Mouse (Mus musculus) spleen, adult 2 months (tissue): ENCODE data around the gene Wnt9b. TPM values are rescaled to one million over a fixed set of nuclear protein-coding genes. Genes with fewer than 3 reads are reported as not detected.

Experiments used
- DNase-seq, 2 experiments: peaks; one replicate each; pipeline versions ENCODE4 v3.0.0 to v3.0.0-alpha.2; 2012 to 2021; ENCODE audit warnings: low spot score in 2 of 2, low read depth in 1 of 2
- H3K27ac ChIP-seq: fragments of 200-500 bp; 2 replicates; pipeline ENCODE4 v1.5.1; 2012; ENCODE audit warnings: low read length, inconsistent platforms; ENCODE audit not compliant: insufficient read depth
- H3K27me3 ChIP-seq: fragments of 200-500 bp; 2 replicates; pipeline ENCODE4 v1.6.1; 2012; ENCODE audit warnings: mild to moderate bottlenecking, moderate library complexity, low read length, inconsistent platforms; ENCODE audit not compliant: control insufficient read depth, insufficient read depth
- H3K36me3 ChIP-seq: fragments of 200-500 bp; 2 replicates; pipeline ENCODE4 v1.6.1; 2012; ENCODE audit warnings: mild to moderate bottlenecking, low read length, inconsistent platforms; ENCODE audit not compliant: control insufficient read depth, insufficient read depth
- H3K4me1 ChIP-seq: fragments of 200-500 bp; 2 replicates; pipeline ENCODE4 v1.6.1; 2011; ENCODE audit warnings: inconsistent platforms; ENCODE audit not compliant: control insufficient read depth, insufficient read depth, insufficient read length
- H3K4me3 ChIP-seq: fragments of 200-500 bp; 2 replicates; pipeline ENCODE4 v1.5.1; 2011; ENCODE audit warnings: mild to moderate bottlenecking, inconsistent platforms; ENCODE audit not compliant: insufficient read depth, insufficient read length; ENCODE audit errors: extremely low read depth
- CTCF ChIP-seq: fragments of 200-500 bp; IDR thresholded peaks from 2 replicates; pipeline ENCODE4 v1.5.1; 2011; ENCODE audit warnings: mild to moderate bottlenecking, inconsistent platforms; ENCODE audit not compliant: insufficient read depth, insufficient read length, insufficient replicate concordance; ENCODE audit errors: extremely low read depth
- POLR2A ChIP-seq: fragments of 200-500 bp; IDR thresholded peaks from 2 replicates; pipeline ENCODE4 v1.6.1; 2011; ENCODE audit warnings: low read depth, low read length, inconsistent platforms
- WGBS: fragments of 180-500 bp; shearing (Covaris S2); methylation state at CpG from one replicate; pipeline ENCODE4 v1.1.7; 2018; 5-methylcytosine and 5-hydroxymethylcytosine counted together
- polyA plus RNA-seq: library from polyadenylated mRNA; depleted of rRNA; stranded (reverse); fragments of >200 nt; gene quantifications from 2 replicates; pipeline ENCODE4 v1.2.3, GENCODE M21; 2012

Gene Wnt9b
- polyA plus RNA-seq, 1 experiment, result 0.18 TPM

- no peak for DNase-seq
- no peaks in the 10 kb centered on the region for H3K4me1 ChIP-seq
- 74% methylated on average over 9 of the region's 9 CpGs for WGBS
- TF ChIP-seq CTCF, result no peak
- no peak for TF ChIP-seq POLR2A
- no peak overlapping the region for H3K4me3 ChIP-seq
- H3K27me3 ChIP-seq, result no peaks in the 10 kb centered on the region
- no peak overlapping the region for H3K27ac ChIP-seq
- no peaks in the 10 kb centered on the region for H3K36me3 ChIP-seq
Observed at GRCm38 (mm10) chr11:103731594-103731993, 18.0 kb downstream of the Wnt9b start.

- no peak for DNase-seq
- Histone ChIP-seq H3K27me3 (no peaks in the 10 kb centered on the region), H3K4me1 (no peaks in the 10 kb centered on the region), H3K4me3 (no peak overlapping the region), H3K27ac (no peak overlapping the region), H3K36me3 (no peaks in the 10 kb centered on the region)
- TF ChIP-seq POLR2A (no peak), CTCF (no peak)
- 69% methylated on average over 9 of the region's 9 CpGs for WGBS
Observed at GRCm38 (mm10) chr11:103729282-103729985, 20.2 kb downstream of the Wnt9b start.

- WGBS, result 76% methylated on average over 11 of the region's 11 CpGs
- no peak overlapping the region for H3K4me3 ChIP-seq
- no peaks in the 10 kb centered on the region for H3K36me3 ChIP-seq
- no peak for TF ChIP-seq POLR2A
- no peak for TF ChIP-seq CTCF
- H3K27me3 ChIP-seq, result no peaks in the 10 kb centered on the region
- H3K4me1 ChIP-seq, result no peaks in the 10 kb centered on the region
- no peak overlapping the region for H3K27ac ChIP-seq
- no peak for DNase-seq
Observed at GRCm38 (mm10) chr11:103724331-103724771, 25.3 kb downstream of the Wnt9b start.

GRCm38 (mm10) chr11:103722040-103722481 lies 27.6 kb downstream of the Wnt9b start:
- Histone ChIP-seq H3K4me3 (no peak overlapping the region), H3K4me1 (no peaks in the 10 kb centered on the region), H3K27ac (no peak overlapping the region), H3K27me3 (no peaks in the 10 kb centered on the region), H3K36me3 (no peaks in the 10 kb centered on the region)
- DNase-seq, result no peak
- 39% methylated on average over 9 of the region's 9 CpGs for WGBS
- no peak for TF ChIP-seq POLR2A
- no peak for TF ChIP-seq CTCF

- 53% methylated on average over 15 of the region's 15 CpGs for WGBS
Observed at GRCm38 (mm10) chr11:103721468-103722039, 28.1 kb downstream of the Wnt9b start.

GRCm38 (mm10) chr11:103719436-103719835 lies 30.2 kb downstream of the Wnt9b start:
- H3K4me3 ChIP-seq, result no peak overlapping the region
- no peaks in the 10 kb centered on the region for H3K27me3 ChIP-seq
- no peak for DNase-seq
- no peak overlapping the region for H3K27ac ChIP-seq
- TF ChIP-seq CTCF, result no peak
- TF ChIP-seq POLR2A, result no peak
- no peaks in the 10 kb centered on the region for H3K36me3 ChIP-seq
- WGBS, result 82% methylated on average over 5 of the region's 5 CpGs
- no peaks in the 10 kb centered on the region for H3K4me1 ChIP-seq

More at GRCm38 (mm10) chr11:103721468-103722039, 28.1 kb downstream of the Wnt9b start:
- DNase-seq, result no peak
- Histone ChIP-seq H3K4me3 (no peak overlapping the region), H3K36me3 (no peaks in the 10 kb centered on the region), H3K27me3 (no peaks in the 10 kb centered on the region), H3K4me1 (no peaks in the 10 kb centered on the region), H3K27ac (no peak overlapping the region)
- TF ChIP-seq POLR2A (no peak), CTCF (no peak; the same call in 1 of the 2 replicates)

- Histone ChIP-seq H3K4me1 (no peaks in the 10 kb centered on the region), H3K36me3 (no peaks in the 10 kb centered on the region), H3K27ac (no peak overlapping the region), H3K27me3 (no peaks in the 10 kb centered on the region), H3K4me3 (no peak overlapping the region)
- TF ChIP-seq CTCF (no peak), POLR2A (no peak)
- 49% methylated on average over 9 of the region's 9 CpGs for WGBS
- no peak for DNase-seq
Observed at GRCm38 (mm10) chr11:103716971-103717370, 32.6 kb downstream of the Wnt9b start.
